Mouse (Mus musculus): ENCODE data around the gene 4930432M17Rik. TPM values are rescaled to one million over a fixed set of nuclear protein-coding genes. Genes with fewer than 3 reads are reported as not detected.

4930432M17Rik gene
- polyA plus RNA-seq, 1 experiment, result not detected

DNA sequence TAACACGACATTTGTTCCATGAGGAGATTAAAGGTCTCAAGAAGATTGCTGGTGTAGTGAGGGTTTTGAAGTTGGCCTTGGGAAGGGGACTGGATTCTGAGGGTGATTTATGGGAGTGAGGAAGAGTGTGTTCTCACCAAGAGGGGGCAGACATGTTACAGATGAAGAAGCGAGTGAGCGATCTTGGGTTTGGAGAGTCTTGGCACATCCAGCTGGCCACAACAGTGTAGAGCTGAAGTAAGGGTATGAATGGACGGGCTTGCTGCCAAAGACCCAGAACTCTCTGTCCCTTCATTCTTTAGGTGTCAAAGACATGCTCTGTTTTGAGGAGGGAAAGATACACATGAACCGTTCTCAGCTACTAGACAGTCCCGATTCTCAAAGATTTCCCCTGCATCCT, 34.2 kb upstream of the 4930432M17Rik start:
- DNase-seq, result peak; percentile 77
- Histone ChIP-seq H3K27ac (ENCODE audit: insufficient read depth, low read depth, low read length) (peak overlapping the region; percentile 6; the same call in 1 of the 2 replicates), H3K36me3 (ENCODE audit: control insufficient read depth, insufficient read depth, low read length) (no peaks in the 10 kb centered on the region), H3K4me1 (ENCODE audit: control insufficient read depth, insufficient read depth, low read length) (peaks cover 19% of the 10 kb centered on the region), H3K4me3 (ENCODE audit: insufficient read depth, low read depth, low read length) (no peak overlapping the region), H3K27me3 (replicated peaks; ENCODE audit: control insufficient read depth, insufficient read depth, low read length) (no peaks in the 10 kb centered on the region)
- TF ChIP-seq CTCF (conservative IDR thresholded peaks at IDR 0.05; ENCODE audit: insufficient read depth, insufficient read length, low read depth, low read length), result peak; percentile 71
- TF ChIP-seq POLR2A (IDR thresholded peaks at IDR 0.05; ENCODE audit: low read depth, low read length), result no peak
- WGBS, result 54% methylated on average over 6 of the region's 6 CpGs

- peaks cover 19% of the 10 kb centered on the region for H3K4me1 ChIP-seq (ENCODE audit: control insufficient read depth, insufficient read depth, low read length)
- 69% methylated on average over 7 of the region's 7 CpGs for WGBS
- no peak for DNase-seq
- H3K27ac ChIP-seq (ENCODE audit: insufficient read depth, low read depth, low read length), result peak overlapping the region; percentile 6; the same call in 1 of the 2 replicates
- H3K4me3 ChIP-seq (ENCODE audit: insufficient read depth, low read depth, low read length), result no peak overlapping the region
- no peaks in the 10 kb centered on the region for H3K36me3 ChIP-seq (ENCODE audit: control insufficient read depth, insufficient read depth, low read length)
- TF ChIP-seq CTCF (conservative IDR thresholded peaks at IDR 0.05; ENCODE audit: insufficient read depth, insufficient read length, low read depth, low read length) (no peak), POLR2A (IDR thresholded peaks at IDR 0.05; ENCODE audit: low read depth, low read length) (no peak)
- H3K27me3 ChIP-seq (replicated peaks; ENCODE audit: control insufficient read depth, insufficient read depth, low read length), result no peaks in the 10 kb centered on the region
Observed at GRCm38 (mm10) chr3:121636748-121637147, 33.8 kb upstream of the 4930432M17Rik start.

GRCm38 (mm10) chr3:121637792-121638191, 32.8 kb upstream of the 4930432M17Rik start:
- Histone ChIP-seq H3K27ac (ENCODE audit: insufficient read depth, low read depth, low read length) (peak overlapping the region; percentile 8; the same call in 1 of the 2 replicates), H3K4me1 (ENCODE audit: control insufficient read depth, insufficient read depth, low read length) (peaks cover 19% of the 10 kb centered on the region), H3K27me3 (replicated peaks; ENCODE audit: control insufficient read depth, insufficient read depth, low read length) (no peaks in the 10 kb centered on the region), H3K36me3 (ENCODE audit: control insufficient read depth, insufficient read depth, low read length) (no peaks in the 10 kb centered on the region), H3K4me3 (ENCODE audit: insufficient read depth, low read depth, low read length) (no peak overlapping the region)
- TF ChIP-seq CTCF (conservative IDR thresholded peaks at IDR 0.05; ENCODE audit: insufficient read depth, insufficient read length, low read depth, low read length) (no peak), POLR2A (IDR thresholded peaks at IDR 0.05; ENCODE audit: low read depth, low read length) (no peak)
- WGBS, result 74% methylated on average over 5 of the region's 5 CpGs
- DNase-seq, result no peak

- 62% methylated on average over 3 of the region's 3 CpGs for WGBS
- no peaks in the 10 kb centered on the region for H3K36me3 ChIP-seq (ENCODE audit: control insufficient read depth, insufficient read depth, low read length)
- peaks cover 22% of the 10 kb centered on the region for H3K4me1 ChIP-seq (ENCODE audit: control insufficient read depth, insufficient read depth, low read length)
- no peak overlapping the region for H3K4me3 ChIP-seq (ENCODE audit: insufficient read depth, low read depth, low read length)
- DNase-seq, result peak; percentile 37
- peak overlapping the region; percentile 8; the same call in 1 of the 2 replicates for H3K27ac ChIP-seq (ENCODE audit: insufficient read depth, low read depth, low read length)
- H3K27me3 ChIP-seq (replicated peaks; ENCODE audit: control insufficient read depth, insufficient read depth, low read length), result no peaks in the 10 kb centered on the region
- TF ChIP-seq CTCF (conservative IDR thresholded peaks at IDR 0.05; ENCODE audit: insufficient read depth, insufficient read length, low read depth, low read length) (no peak), POLR2A (IDR thresholded peaks at IDR 0.05; ENCODE audit: low read depth, low read length) (no peak)
Observed at GRCm38 (mm10) chr3:121638241-121638640, 32.3 kb upstream of the 4930432M17Rik start.

DNA sequence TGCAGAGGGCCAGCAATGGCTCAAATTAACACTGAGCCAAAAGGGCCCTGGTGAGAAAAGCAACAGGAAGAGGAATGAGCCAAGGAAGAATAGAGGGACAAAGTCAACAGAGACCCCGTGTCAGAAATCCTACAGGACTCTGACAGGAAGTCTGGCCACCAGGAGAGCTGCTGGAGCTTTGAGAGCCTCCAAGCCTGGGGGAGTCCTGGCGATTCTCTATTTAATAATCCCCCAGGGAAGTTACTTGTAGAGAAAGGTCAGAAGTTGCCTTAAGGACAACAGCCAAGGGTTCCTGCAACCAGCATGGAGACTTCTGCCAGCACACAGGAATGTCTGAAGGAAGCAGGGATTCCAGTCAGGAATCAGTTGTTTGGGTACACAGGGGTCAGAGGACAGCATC, 30.0 kb upstream of the 4930432M17Rik start:
- no peaks in the 10 kb centered on the region for H3K36me3 ChIP-seq (ENCODE audit: control insufficient read depth, insufficient read depth, low read length)
- no peak for TF ChIP-seq CTCF (conservative IDR thresholded peaks at IDR 0.05; ENCODE audit: insufficient read depth, insufficient read length, low read depth, low read length)
- TF ChIP-seq POLR2A (IDR thresholded peaks at IDR 0.05; ENCODE audit: low read depth, low read length), result no peak
- no peak for DNase-seq
- peaks cover 19% of the 10 kb centered on the region for H3K4me1 ChIP-seq (ENCODE audit: control insufficient read depth, insufficient read depth, low read length)
- H3K27ac ChIP-seq (ENCODE audit: insufficient read depth, low read depth, low read length), result no peak overlapping the region
- WGBS, result 28% methylated on average over 2 of the region's 2 CpGs
- H3K27me3 ChIP-seq (replicated peaks; ENCODE audit: control insufficient read depth, insufficient read depth, low read length), result no peaks in the 10 kb centered on the region
- no peak overlapping the region for H3K4me3 ChIP-seq (ENCODE audit: insufficient read depth, low read depth, low read length)

DNA sequence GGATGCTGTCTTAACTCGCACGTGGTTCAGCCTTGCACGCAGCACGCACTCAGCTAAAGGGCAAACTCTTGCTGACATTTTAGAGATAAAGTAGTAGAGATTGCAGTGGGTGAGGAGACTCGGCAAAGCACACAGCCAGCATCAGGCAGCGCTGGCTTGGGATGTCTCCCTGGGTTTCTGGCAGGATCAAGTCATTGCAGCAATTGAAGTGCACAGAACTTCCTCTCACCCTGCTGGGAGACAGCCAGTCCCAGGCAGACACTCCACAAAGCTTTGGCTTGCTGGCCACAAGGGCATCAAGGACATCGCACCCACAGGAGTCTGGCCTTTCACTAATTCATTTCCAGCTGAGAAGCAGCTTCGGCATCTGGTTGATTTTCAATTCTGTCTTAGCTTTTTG, 27.3 kb upstream of the 4930432M17Rik start:
- peak; percentile 66 for DNase-seq
- TF ChIP-seq CTCF (conservative IDR thresholded peaks at IDR 0.05; ENCODE audit: insufficient read depth, insufficient read length, low read depth, low read length) (no peak), POLR2A (IDR thresholded peaks at IDR 0.05; ENCODE audit: low read depth, low read length) (no peak)
- no peaks in the 10 kb centered on the region for H3K36me3 ChIP-seq (ENCODE audit: control insufficient read depth, insufficient read depth, low read length)
- H3K4me3 ChIP-seq (ENCODE audit: insufficient read depth, low read depth, low read length), result no peak overlapping the region
- H3K27me3 ChIP-seq (replicated peaks; ENCODE audit: control insufficient read depth, insufficient read depth, low read length), result no peaks in the 10 kb centered on the region
- 60% methylated on average over 8 of the region's 8 CpGs for WGBS
- H3K27ac ChIP-seq (ENCODE audit: insufficient read depth, low read depth, low read length), result peak overlapping the region; percentile 25; the same call in 1 of the 2 replicates
- H3K4me1 ChIP-seq (ENCODE audit: control insufficient read depth, insufficient read depth, low read length), result peaks cover 26% of the 10 kb centered on the region

DNA sequence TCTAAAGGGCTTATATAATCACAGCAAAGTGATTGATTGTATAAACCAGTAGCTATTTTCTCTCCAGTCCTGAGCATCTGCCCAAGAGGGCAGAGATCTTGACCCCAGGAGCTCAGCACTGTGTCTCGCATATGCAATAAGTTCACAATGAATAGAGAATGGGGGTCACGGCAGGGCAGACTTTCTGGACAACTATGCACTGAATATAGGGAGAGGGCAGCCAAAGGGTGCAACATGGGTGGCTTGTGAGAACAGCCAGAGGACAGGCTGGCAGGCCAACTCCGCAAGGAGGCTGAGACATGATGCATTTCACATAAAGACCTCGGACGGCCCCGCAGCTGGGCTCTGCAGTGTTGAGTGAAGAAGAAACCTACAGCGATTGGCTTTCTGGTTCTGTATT, 25.1 kb upstream of the 4930432M17Rik start:
- H3K27me3 ChIP-seq (replicated peaks; ENCODE audit: control insufficient read depth, insufficient read depth, low read length), result no peaks in the 10 kb centered on the region
- no peaks in the 10 kb centered on the region for H3K36me3 ChIP-seq (ENCODE audit: control insufficient read depth, insufficient read depth, low read length)
- peaks cover 33% of the 10 kb centered on the region for H3K4me1 ChIP-seq (ENCODE audit: control insufficient read depth, insufficient read depth, low read length)
- no peak overlapping the region for H3K4me3 ChIP-seq (ENCODE audit: insufficient read depth, low read depth, low read length)
- TF ChIP-seq POLR2A (IDR thresholded peaks at IDR 0.05; ENCODE audit: low read depth, low read length) (no peak), CTCF (conservative IDR thresholded peaks at IDR 0.05; ENCODE audit: insufficient read depth, insufficient read length, low read depth, low read length) (no peak)
- DNase-seq, result peak; percentile 36
- H3K27ac ChIP-seq (ENCODE audit: insufficient read depth, low read depth, low read length), result peak overlapping the region; percentile 100
- WGBS, result 59% methylated on average over 7 of the region's 7 CpGs
